Mouse (Mus musculus) cerebellum, adult 2 months (tissue): Measurements from ENCODE around the gene Leo1. TPM values are rescaled to one million over a fixed set of nuclear protein-coding genes. Genes with fewer than 3 reads are reported as not detected.

Experiments used
- DNase-seq, 2 experiments: peaks; one replicate each; pipeline ENCODE4 v3.0.0; 2021
- H3K27ac ChIP-seq: fragments of 200-500 bp; 2 replicates; pipeline ENCODE4 v1.5.1; 2012; ENCODE audit warnings: low read length, control low read depth, inconsistent platforms; ENCODE audit not compliant: insufficient read depth
- H3K27me3 ChIP-seq: fragments of 200-500 bp; 2 replicates; pipeline ENCODE4 v1.6.1; 2012; ENCODE audit warnings: inconsistent platforms, mild to moderate bottlenecking, low read length, moderate library complexity; ENCODE audit not compliant: control insufficient read depth, insufficient read depth
- H3K4me1 ChIP-seq: fragments of 200-500 bp; 2 replicates; pipeline ENCODE4 v1.6.1; 2011; ENCODE audit warnings: low read length; ENCODE audit not compliant: control insufficient read depth, insufficient read depth
- H3K4me3 ChIP-seq: fragments of 200-500 bp; replicated peaks from 2 replicates; pipeline ENCODE3; 2011; ENCODE audit warnings: mild to moderate bottlenecking, low read depth, low read length, control low read depth; ENCODE audit not compliant: insufficient read depth
- CTCF ChIP-seq: fragments of 200-500 bp; IDR thresholded peaks from 2 replicates; pipeline ENCODE4 v1.5.1; 2011; ENCODE audit warnings: low read depth, mild to moderate bottlenecking, control low read depth, low read length, moderate library complexity, borderline replicate concordance; ENCODE audit not compliant: insufficient read depth
- POLR2A ChIP-seq: fragments of 200-500 bp; IDR thresholded peaks from 2 replicates; pipeline ENCODE4 v1.6.1; 2011; ENCODE audit warnings: low read length, control low read depth, borderline replicate concordance; ENCODE audit not compliant: insufficient read depth
- WGBS: fragments of 180-500 bp; shearing (Covaris S2); methylation state at CpG from one replicate; pipeline ENCODE4 v1.1.7; 2018; 5-methylcytosine and 5-hydroxymethylcytosine counted together
- polyA plus RNA-seq: library from polyadenylated mRNA; depleted of rRNA; stranded (reverse); fragments of >200 nt; gene quantifications from 2 replicates; pipeline ENCODE4 v1.2.3, GENCODE M21; 2012

Leo1 gene
- polyA plus RNA-seq, 1 experiment = 26.9 TPM

- Histone ChIP-seq H3K27me3 (no peaks in the 10 kb centered on the region), H3K27ac (no peak overlapping the region), H3K4me1 (peaks cover 21% of the 10 kb centered on the region), H3K4me3 (no peak overlapping the region)
- TF ChIP-seq CTCF = no peak
- TF ChIP-seq POLR2A = no peak
- 90% methylated on average over 1 of the region's 1 CpGs for WGBS
- no peak for DNase-seq
These were observed 11.7 kb upstream of the Leo1 start for GRCm38 (mm10) chr9:75429657-75430056.

GRCm38 (mm10) chr9:75430822-75431621 is 10.3 kb upstream of the Leo1 start:
- TF ChIP-seq POLR2A = peak; percentile 15; the same call in 1 of the 2 replicates
- TF ChIP-seq CTCF = no peak
- DNase-seq = peak; percentile 77
- no peak overlapping the region for H3K4me3 ChIP-seq
- peak overlapping the region; percentile 74 for H3K27ac ChIP-seq
- H3K27me3 ChIP-seq = no peaks in the 10 kb centered on the region
- 16% methylated on average over 16 of the region's 16 CpGs for WGBS
- peaks cover 29% of the 10 kb centered on the region for H3K4me1 ChIP-seq

GRCm38 (mm10) chr9:75432694-75433093 is 8.6 kb upstream of the Leo1 start:
- TF ChIP-seq POLR2A = no peak
- TF ChIP-seq CTCF = no peak
- H3K27ac ChIP-seq = no peak overlapping the region
- no peaks in the 10 kb centered on the region for H3K27me3 ChIP-seq
- no peak overlapping the region for H3K4me3 ChIP-seq
- no peak for DNase-seq
- H3K4me1 ChIP-seq = peaks cover 26% of the 10 kb centered on the region
- WGBS = 85% methylated on average over 3 of the region's 3 CpGs

- Histone ChIP-seq H3K4me3 (no peak overlapping the region), H3K27ac (no peak overlapping the region), H3K27me3 (no peaks in the 10 kb centered on the region), H3K4me1 (peaks cover 18% of the 10 kb centered on the region)
- peak; percentile 20; the same call in 1 of the 2 replicates for TF ChIP-seq CTCF
- no peak for TF ChIP-seq POLR2A
- 27% methylated on average over 7 of the region's 7 CpGs for WGBS
- DNase-seq = peak; percentile 45 to 72
These were observed 7.0 kb upstream of the Leo1 start for GRCm38 (mm10) chr9:75434172-75434793.

- no peaks in the 10 kb centered on the region for H3K27me3 ChIP-seq
- H3K4me3 ChIP-seq = no peak overlapping the region
- no peak for TF ChIP-seq POLR2A
- TF ChIP-seq CTCF = no peak
- H3K4me1 ChIP-seq = peaks cover 18% of the 10 kb centered on the region
- peak overlapping the region; percentile 15; the same call in 1 of the 2 replicates for H3K27ac ChIP-seq
- 71% methylated on average over 6 of the region's 6 CpGs for WGBS
- DNase-seq = no peak
These were observed 6.5 kb upstream of the Leo1 start for GRCm38 (mm10) chr9:75434872-75435271.

GRCm38 (mm10) chr9:75435291-75435690 is 6.0 kb upstream of the Leo1 start:
- WGBS = 90% methylated on average over 4 of the region's 4 CpGs
- TF ChIP-seq POLR2A (no peak), CTCF (no peak)

GRCm38 (mm10) chr9:75435918-75436317 is 5.4 kb upstream of the Leo1 start:
- 9% methylated on average over 12 of the region's 12 CpGs for WGBS
- H3K4me1 ChIP-seq = peaks cover 14% of the 10 kb centered on the region
- TF ChIP-seq POLR2A = no peak
- no peak for TF ChIP-seq CTCF
- DNase-seq = peak; percentile 54 to 68
- H3K4me3 ChIP-seq = no peak overlapping the region
- no peaks in the 10 kb centered on the region for H3K27me3 ChIP-seq
- peak overlapping the region; percentile 50; the same call in 1 of the 2 replicates for H3K27ac ChIP-seq

More at GRCm38 (mm10) chr9:75435291-75435690, 6.0 kb upstream of the Leo1 start:
- peak overlapping the region; percentile 50; the same call in 1 of the 2 replicates for H3K27ac ChIP-seq
- no peak overlapping the region for H3K4me3 ChIP-seq
- no peaks in the 10 kb centered on the region for H3K27me3 ChIP-seq
- H3K4me1 ChIP-seq = peaks cover 18% of the 10 kb centered on the region
- no peak for DNase-seq
